Mouse (Mus musculus): Measurements from ENCODE around the gene Map3k5.

Gene Map3k5

GRCm38 (mm10) chr10:20056859-20057644, 122.8 kb downstream of the Map3k5 start:
- DNase-seq (ENCODE audit: low read depth, low spot score): no peak

- no peak for DNase-seq (ENCODE audit: low read depth, low spot score)
Measured at GRCm38 (mm10) chr10:20058031-20058430, 123.8 kb downstream of the Map3k5 start.

GRCm38 (mm10) chr10:20058841-20059240, 124.6 kb downstream of the Map3k5 start:
- no peak for DNase-seq (ENCODE audit: low read depth, low spot score)

- no peak for DNase-seq (ENCODE audit: low read depth, low spot score)
Measured at GRCm38 (mm10) chr10:20060320-20060970, 126.2 kb downstream of the Map3k5 start.

GRCm38 (mm10) chr10:20064556-20065207, 130.4 kb downstream of the Map3k5 start:
- no peak for DNase-seq (ENCODE audit: low read depth, low spot score)

GRCm38 (mm10) chr10:20066069-20066665, 131.9 kb downstream of the Map3k5 start:
- DNase-seq (ENCODE audit: low read depth, low spot score): no peak

GRCm38 (mm10) chr10:20069771-20070460, 135.6 kb downstream of the Map3k5 start:
- no peak for DNase-seq (ENCODE audit: low read depth, low spot score)

GRCm38 (mm10) chr10:20070576-20071109, 136.4 kb downstream of the Map3k5 start:
- no peak for DNase-seq (ENCODE audit: low read depth, low spot score)

GRCm38 (mm10) chr10:20071716-20072115, 137.4 kb downstream of the Map3k5 start:
- no peak for DNase-seq (ENCODE audit: low read depth, low spot score)

GRCm38 (mm10) chr10:20073236-20073893, 139.1 kb downstream of the Map3k5 start:
- DNase-seq (ENCODE audit: low read depth, low spot score): peak; percentile 62

GRCm38 (mm10) chr10:20076541-20077469, 142.5 kb downstream of the Map3k5 start:
- no peak for DNase-seq (ENCODE audit: low read depth, low spot score)

- no peak for DNase-seq (ENCODE audit: low read depth, low spot score)
Measured at GRCm38 (mm10) chr10:20078350-20078749, 144.1 kb downstream of the Map3k5 start.

- DNase-seq (ENCODE audit: low read depth, low spot score): no peak
Measured at GRCm38 (mm10) chr10:20087841-20088240, 153.6 kb downstream of the Map3k5 start.

GRCm38 (mm10) chr10:20089026-20089425, 154.8 kb downstream of the Map3k5 start:
- DNase-seq (ENCODE audit: low read depth, low spot score): no peak

- no peak for DNase-seq (ENCODE audit: low read depth, low spot score)
Measured at GRCm38 (mm10) chr10:20090171-20090570, 155.9 kb downstream of the Map3k5 start.

- no peak for DNase-seq (ENCODE audit: low read depth, low spot score)
Measured at GRCm38 (mm10) chr10:20091416-20091815, 157.1 kb downstream of the Map3k5 start.

- no peak for DNase-seq (ENCODE audit: low read depth, low spot score)
Measured at GRCm38 (mm10) chr10:20092371-20092770, 158.1 kb downstream of the Map3k5 start.

GRCm38 (mm10) chr10:20101456-20101855, 167.2 kb downstream of the Map3k5 start:
- DNase-seq (ENCODE audit: low read depth, low spot score): no peak

- no peak for DNase-seq (ENCODE audit: low read depth, low spot score)
Measured at GRCm38 (mm10) chr10:20104271-20104931, 170.1 kb downstream of the Map3k5 start.
